Mouse (Mus musculus): ENCODE measurements around the gene Otop2. TPM values are rescaled to one million over a fixed set of nuclear protein-coding genes. Genes with fewer than 3 reads are reported as not detected.

Otop2 gene
- 0.15 TPM in 1 of 2 replicates, not detected in the other for total RNA-seq (2014; rRNA removed)
- 0.10 and 0.13 TPM in 2 replicates for polyA plus RNA-seq (2015; fragmentation: Nextera tagmentation; extraction: Ambion mirVana)

- Histone ChIP-seq H3K9me3 (ENCODE audit: low read length) (no peaks in the 10 kb centered on the region), H3K4me3 (ENCODE audit: low read depth, low read length) (no peak within 1 kb of the TSS), H3K4me1 (ENCODE audit: insufficient read depth) (no peaks in the 10 kb centered on the region), H3K27ac (ENCODE audit: low read depth, low read length) (no peak within 1 kb of the TSS), H3K4me2 (ENCODE audit: low read depth) (no peak within 1 kb of the TSS), H3K9ac (no peak within 1 kb of the TSS), H3K27me3 (ENCODE audit: insufficient read depth, low read length) (no peaks in the 10 kb centered on the region; the same call in 1 of the 2 replicates), H3K36me3 (ENCODE audit: insufficient read depth) (no peaks in the 10 kb centered on the region)
- 19% methylated on average over 8 of the region's 8 CpGs for WGBS
- DNase-seq (no peak), ATAC-seq (no peak)
- TF ChIP-seq CTCF (IDR thresholded peaks at IDR 0.05; ENCODE audit: low read depth), result no peak
Measured at GRCm38 (mm10) chr11:115306863-115307262, at the start of gene Otop2. Gene Otop2, plus strand, starts transcription at chr11:115307163.

DNA sequence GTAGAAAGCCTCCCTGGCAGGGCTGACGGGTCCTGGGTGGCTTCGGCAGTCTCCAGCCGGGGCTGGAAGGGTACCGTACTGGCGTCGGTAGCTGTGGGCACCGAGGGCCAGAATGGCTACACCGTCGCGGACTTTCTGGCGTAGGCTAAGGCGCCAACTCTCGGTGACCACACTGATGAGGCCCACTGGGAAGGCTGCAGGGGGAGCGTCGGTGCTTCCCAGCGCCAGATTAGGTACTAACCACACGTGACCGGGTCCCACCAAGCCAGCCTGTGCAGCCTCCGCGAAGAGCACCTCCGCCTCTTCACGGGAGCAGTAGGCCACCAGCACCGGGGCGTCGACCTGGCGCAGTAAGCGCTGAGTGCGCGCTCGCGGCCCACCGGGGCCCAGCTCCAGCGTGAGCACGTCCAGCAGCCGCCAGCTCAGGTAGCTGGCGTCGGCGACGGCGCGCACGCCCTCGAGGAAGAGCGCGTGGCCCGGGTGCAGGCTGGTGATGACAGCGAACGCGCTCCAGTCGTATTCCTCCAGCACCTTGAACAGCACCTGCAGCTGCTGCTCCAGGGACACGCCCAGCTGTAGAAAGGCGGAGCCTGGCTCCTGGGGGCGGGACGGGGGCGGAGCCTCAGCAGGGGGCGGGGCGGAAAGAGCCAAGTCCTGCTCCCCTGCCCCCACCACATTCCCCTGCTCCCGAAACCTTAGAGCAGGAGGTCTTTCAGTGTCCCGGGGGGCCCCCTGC lies 49.0 kb upstream of the Otop2 start:
- ATAC-seq, result peak; percentile 42; the same call in 1 of the 2 replicates
- Histone ChIP-seq H3K27me3 (ENCODE audit: insufficient read depth, low read length) (peaks cover 23% of the 10 kb centered on the region), H3K4me1 (ENCODE audit: insufficient read depth) (no peaks in the 10 kb centered on the region), H3K27ac (ENCODE audit: low read depth, low read length) (no peak overlapping the region), H3K4me2 (ENCODE audit: low read depth) (peak overlapping the region; percentile 38), H3K36me3 (ENCODE audit: insufficient read depth) (no peaks in the 10 kb centered on the region), H3K9ac (no peak overlapping the region), H3K9me3 (ENCODE audit: low read length) (no peaks in the 10 kb centered on the region), H3K4me3 (ENCODE audit: low read depth, low read length) (peak overlapping the region; percentile 19)
- TF ChIP-seq CTCF (IDR thresholded peaks at IDR 0.05; ENCODE audit: low read depth), result no peak
- 17% methylated on average over 59 of the region's 59 CpGs for whole genome bisulfite sequencing
- no peak for DNase-seq

DNA sequence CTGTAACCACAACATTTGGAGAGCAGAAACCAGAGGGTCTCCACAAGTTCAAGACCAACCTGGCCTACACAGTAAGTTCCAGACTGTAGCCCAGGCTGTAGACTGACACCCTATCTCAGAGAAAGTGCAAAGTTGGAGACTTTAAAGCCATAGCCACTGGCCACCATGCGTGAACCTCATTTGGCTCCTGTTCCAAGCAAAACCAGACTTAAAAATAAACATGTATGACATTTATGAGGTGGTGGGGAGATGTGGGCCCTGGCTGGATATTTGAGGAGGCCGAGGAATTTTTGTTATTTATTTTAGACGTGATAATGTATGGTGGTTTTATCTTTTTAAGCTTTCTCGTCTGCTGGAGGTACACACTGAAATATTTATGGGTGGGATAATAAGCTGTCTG lies 47.8 kb upstream of the Otop2 start:
- DNase-seq, result no peak
- Histone ChIP-seq H3K4me2 (ENCODE audit: low read depth) (no peak overlapping the region), H3K9me3 (ENCODE audit: low read length) (no peaks in the 10 kb centered on the region), H3K27ac (ENCODE audit: low read depth, low read length) (no peak overlapping the region), H3K36me3 (ENCODE audit: insufficient read depth) (no peaks in the 10 kb centered on the region), H3K4me3 (ENCODE audit: low read depth, low read length) (no peak overlapping the region), H3K4me1 (ENCODE audit: insufficient read depth) (no peaks in the 10 kb centered on the region), H3K9ac (no peak overlapping the region), H3K27me3 (ENCODE audit: insufficient read depth, low read length) (peaks cover 27% of the 10 kb centered on the region)
- no peak for ATAC-seq
- 78% methylated on average over 4 of the region's 4 CpGs for WGBS
- TF ChIP-seq CTCF (IDR thresholded peaks at IDR 0.05; ENCODE audit: low read depth), result no peak

DNA sequence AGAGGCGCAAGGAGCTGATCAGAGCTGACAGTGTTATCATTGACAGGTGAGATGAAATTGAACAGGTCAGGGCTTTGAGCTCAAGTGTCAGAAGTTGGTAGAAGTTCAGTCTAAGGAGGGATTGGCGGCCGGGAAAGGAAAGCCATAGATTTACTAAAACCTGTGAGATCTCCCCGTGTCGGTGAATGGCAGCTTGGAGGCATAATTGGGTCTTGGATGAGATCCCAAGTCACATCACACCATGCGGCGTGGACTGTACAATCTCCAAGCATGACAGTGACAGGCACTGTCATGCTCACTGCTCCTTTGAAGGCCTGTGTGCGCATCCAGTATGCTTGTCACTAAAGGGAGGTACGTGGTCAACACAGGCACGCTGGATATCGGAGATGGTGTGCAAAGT lies 44.0 kb upstream of the Otop2 start:
- no peak overlapping the region for H3K9ac ChIP-seq
- H3K4me1 ChIP-seq (ENCODE audit: insufficient read depth), result no peaks in the 10 kb centered on the region
- WGBS, result 52% methylated on average over 11 of the region's 11 CpGs
- H3K4me3 ChIP-seq (ENCODE audit: low read depth, low read length), result no peak overlapping the region
- peaks cover under 1% of the 10 kb centered on the region; the same call in 1 of the 2 replicates for H3K36me3 ChIP-seq (ENCODE audit: insufficient read depth)
- TF ChIP-seq CTCF (IDR thresholded peaks at IDR 0.05; ENCODE audit: low read depth), result no peak
- H3K27me3 ChIP-seq (ENCODE audit: insufficient read depth, low read length), result peaks cover 41% of the 10 kb centered on the region
- H3K9me3 ChIP-seq (ENCODE audit: low read length), result no peaks in the 10 kb centered on the region
- no peak overlapping the region for H3K27ac ChIP-seq (ENCODE audit: low read depth, low read length)
- DNase-seq (no peak), ATAC-seq (no peak)
- H3K4me2 ChIP-seq (ENCODE audit: low read depth), result no peak overlapping the region

DNA sequence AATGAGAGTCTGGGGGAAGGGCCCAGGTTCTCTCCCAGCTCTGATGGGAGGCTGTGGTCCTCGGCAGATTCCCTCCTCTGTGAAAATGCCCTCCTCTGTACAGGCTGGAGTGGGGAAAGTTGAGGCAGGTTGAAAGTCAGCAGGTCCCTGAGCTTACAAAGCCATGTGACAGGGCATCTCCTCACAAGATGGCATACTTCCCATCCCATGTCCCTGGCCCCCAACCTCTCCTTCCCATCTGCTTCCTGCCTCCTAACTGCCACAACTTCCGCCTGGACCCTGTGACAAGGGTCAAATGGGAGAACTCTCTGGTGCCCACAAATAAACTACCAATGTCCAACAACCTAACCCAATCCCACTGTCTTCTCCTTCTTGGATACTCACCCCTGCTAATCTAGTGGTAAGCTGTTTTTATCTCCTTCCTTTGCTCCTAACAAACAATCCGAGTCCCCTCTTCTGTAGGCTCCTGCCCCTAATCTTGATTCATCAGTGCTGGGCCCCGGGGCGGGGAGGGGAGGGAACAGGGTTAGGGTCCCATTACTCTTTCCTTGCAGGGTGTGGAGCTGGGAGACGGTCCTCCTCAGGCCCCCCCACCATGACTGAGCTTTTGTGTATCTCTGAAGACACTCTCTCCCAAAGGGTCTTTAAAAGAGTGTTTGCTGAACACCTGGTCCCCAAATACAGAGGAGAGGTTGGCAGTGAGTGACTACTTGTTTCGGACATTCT lies 42.7 kb upstream of the Otop2 start:
- WGBS, result 75% methylated on average over 7 of the region's 7 CpGs
- Histone ChIP-seq H3K9ac (no peak overlapping the region), H3K4me2 (ENCODE audit: low read depth) (no peak overlapping the region), H3K4me1 (ENCODE audit: insufficient read depth) (no peaks in the 10 kb centered on the region), H3K36me3 (ENCODE audit: insufficient read depth) (peaks cover 14% of the 10 kb centered on the region), H3K27me3 (ENCODE audit: insufficient read depth, low read length) (peaks cover 42% of the 10 kb centered on the region), H3K9me3 (ENCODE audit: low read length) (no peaks in the 10 kb centered on the region), H3K27ac (ENCODE audit: low read depth, low read length) (no peak overlapping the region), H3K4me3 (ENCODE audit: low read depth, low read length) (no peak overlapping the region)
- ATAC-seq (no peak), DNase-seq (no peak)
- no peak for TF ChIP-seq CTCF (IDR thresholded peaks at IDR 0.05; ENCODE audit: low read depth)

DNA sequence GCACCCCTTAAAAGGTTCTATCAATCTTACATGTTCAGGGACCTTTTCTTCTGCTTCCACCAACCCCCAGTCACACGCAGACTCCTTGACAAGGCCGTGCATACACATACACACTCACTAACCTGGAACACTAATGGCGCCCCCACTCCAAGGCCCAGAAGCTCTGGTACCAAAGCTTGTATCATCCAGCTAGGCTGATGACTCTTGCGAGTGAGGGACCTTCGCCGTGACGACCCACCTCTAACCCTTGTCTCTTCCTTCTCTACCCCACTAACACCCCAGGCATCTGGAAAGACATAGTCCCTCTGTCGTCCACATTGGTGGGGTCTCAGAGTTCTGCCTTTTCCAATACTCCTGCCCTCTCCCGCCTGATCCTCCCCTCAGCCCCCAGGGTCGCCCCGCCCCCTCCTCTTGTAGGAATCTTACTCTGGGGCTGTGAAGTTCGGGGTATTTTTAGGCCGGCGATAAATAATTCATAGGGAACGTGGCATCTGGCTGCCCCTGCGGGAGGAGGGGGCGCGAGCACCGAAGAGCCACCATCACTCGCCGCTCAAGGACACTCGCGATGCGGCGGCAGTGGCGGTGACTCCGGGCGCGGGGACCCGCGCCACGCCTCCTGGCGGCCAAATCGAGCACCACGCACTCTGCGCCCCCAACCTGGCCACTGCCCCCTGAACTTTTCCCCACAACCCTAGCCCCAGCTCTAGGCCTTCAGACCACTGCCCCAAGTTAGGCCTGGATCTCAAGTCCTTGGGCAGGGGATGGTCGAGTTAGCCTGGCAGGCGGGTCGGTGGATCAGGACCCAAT lies 41.9 kb upstream of the Otop2 start:
- no peak overlapping the region for H3K9ac ChIP-seq
- no peaks in the 10 kb centered on the region for H3K9me3 ChIP-seq (ENCODE audit: low read length)
- DNase-seq (peak; percentile 37), ATAC-seq (peak; percentile 43; the same call in 1 of the 2 replicates)
- H3K4me2 ChIP-seq (ENCODE audit: low read depth), result peak overlapping the region; percentile 37
- peaks cover 17% of the 10 kb centered on the region for H3K36me3 ChIP-seq (ENCODE audit: insufficient read depth)
- no peaks in the 10 kb centered on the region for H3K4me1 ChIP-seq (ENCODE audit: insufficient read depth)
- H3K4me3 ChIP-seq (ENCODE audit: low read depth, low read length), result peak overlapping the region; percentile 9; the same call in 1 of the 2 replicates
- H3K27ac ChIP-seq (ENCODE audit: low read depth, low read length), result no peak overlapping the region
- peak; percentile 67 for TF ChIP-seq CTCF (IDR thresholded peaks at IDR 0.05; ENCODE audit: low read depth)
- WGBS, result 9% methylated on average over 39 of the region's 39 CpGs
- peaks cover 42% of the 10 kb centered on the region for H3K27me3 ChIP-seq (ENCODE audit: insufficient read depth, low read length)
